Mouse (Mus musculus) spleen, postnatal 36 days (tissue): Measurements from ENCODE around the gene Usp37.

Experiments
- DNase-seq, 2 experiments: peaks; one replicate each; pipeline ENCODE4 v3.0.0; 2022; ENCODE audit warnings: low spot score in 2 of 2, mixed read lengths in 1 of 2

Gene Usp37

DNA sequence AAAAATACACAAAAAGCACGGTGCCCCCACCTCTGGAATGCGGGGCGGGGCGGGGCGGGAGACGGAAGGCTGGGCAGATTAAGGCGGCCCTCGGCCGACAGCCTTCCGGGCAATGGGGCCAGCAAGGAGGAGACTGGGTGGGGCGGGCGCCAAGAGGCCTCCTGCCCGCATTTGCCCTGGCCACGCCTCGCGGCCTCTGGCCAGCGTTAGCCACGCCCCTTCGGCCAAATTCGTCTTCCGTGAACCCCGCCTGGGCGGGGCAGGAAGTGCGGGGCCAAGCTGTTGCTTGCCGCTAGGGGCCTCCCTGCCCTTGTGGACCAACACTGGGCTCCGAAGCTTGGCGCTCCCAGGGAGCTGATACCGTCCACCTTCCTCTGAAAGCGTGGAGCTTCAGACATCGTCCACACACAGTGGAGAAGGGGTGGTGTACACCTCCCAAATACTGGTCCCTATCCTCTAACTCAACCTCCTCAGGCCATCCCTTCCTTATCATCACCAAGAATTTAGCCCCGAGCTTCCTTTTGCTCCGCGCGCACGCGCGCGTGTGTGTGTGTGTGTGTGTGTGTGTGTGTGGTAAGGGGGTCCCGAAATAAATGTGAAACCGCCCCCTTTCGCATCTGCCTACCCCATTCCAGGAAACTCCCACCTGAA, 146.7 kb downstream of the Usp37 start:
- DNase-seq: peak; percentile 98

DNA sequence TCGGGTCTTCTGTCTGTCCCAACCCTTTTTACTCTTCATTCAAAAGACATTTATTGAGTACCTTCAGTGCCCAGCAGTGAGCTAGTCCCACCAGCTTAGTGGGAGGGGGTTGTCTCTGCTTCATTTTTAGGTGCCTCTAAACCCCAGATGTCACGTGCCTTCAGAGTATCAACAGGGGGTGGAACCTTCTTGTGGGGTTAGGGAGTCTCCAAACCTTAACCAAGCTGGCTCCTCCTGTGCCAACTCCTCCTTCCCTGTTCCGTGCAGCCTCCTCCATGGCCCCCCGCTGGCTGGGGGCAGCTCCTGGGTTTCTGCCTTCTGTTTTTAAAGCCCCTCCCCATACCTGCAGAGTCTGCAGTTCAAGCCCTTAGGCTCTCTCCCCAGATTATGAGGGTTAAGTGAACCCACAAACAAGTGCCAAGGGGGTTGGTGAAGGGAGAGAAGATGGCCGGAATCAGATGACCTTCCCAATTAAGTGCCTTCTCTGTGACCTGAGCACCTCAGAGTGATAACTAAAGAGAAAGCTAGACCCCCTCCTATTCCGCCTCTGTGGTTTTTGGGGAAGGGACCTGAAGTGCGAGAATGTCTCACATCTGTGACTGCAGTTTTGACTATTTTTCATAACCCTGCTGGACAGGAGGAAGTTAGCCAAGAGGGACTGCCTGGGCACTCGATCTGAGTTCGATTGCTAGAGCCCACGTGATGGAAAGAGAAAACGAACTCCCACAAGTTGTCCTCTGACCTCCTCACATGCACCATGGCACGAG, 147.4 kb downstream of the Usp37 start:
- DNase-seq: peak in 1 of 2 experiments; percentile 39

DNA sequence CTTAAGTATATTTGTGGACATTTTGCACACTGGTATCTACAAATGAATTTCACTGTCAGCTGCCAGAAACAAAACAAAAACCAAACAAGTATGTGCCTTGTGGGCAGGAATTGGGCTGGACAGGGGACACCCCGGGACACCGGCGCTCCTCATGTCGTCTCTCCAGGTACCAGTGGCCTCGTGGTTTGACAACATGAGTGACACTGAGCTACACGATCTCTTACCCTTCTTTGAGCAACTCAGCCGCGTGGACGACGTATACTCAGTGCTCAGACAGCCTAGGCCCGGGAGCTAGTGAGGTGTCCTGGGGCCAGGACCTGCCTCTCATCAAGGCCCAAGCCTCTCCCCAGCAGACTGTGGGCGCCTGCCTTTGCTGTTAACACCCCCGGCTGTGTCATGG, 148.8 kb downstream of the Usp37 start:
- no peak for DNase-seq

DNA sequence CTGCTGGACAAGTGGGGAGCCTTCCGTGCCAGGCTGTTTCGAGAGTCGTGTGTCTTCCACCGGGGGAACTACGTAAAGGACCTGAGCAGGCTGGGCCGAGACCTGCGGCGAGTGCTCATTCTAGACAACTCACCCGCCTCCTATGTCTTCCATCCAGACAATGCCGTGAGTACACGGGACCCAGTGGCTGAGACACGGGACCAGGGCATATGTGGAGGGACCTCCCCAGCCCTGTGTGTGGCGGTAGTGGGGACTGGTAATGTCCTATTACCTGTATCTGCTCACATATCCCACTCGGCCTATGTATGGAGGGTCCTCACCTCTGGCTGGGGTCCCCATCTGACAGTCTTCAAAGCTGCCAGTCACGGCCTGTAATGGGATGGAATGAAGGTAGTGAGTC, 149.2 kb downstream of the Usp37 start:
- no peak for DNase-seq

GRCm38 (mm10) chr1:74394311-74394710, 149.8 kb downstream of the Usp37 start:
- DNase-seq: no peak

GRCm38 (mm10) chr1:74393697-74394096, 150.4 kb downstream of the Usp37 start:
- DNase-seq: no peak

- DNase-seq: no peak
Measured at GRCm38 (mm10) chr1:74393010-74393409, 151.1 kb downstream of the Usp37 start.

GRCm38 (mm10) chr1:74392446-74392994, 151.6 kb downstream of the Usp37 start:
- no peak for DNase-seq

DNA sequence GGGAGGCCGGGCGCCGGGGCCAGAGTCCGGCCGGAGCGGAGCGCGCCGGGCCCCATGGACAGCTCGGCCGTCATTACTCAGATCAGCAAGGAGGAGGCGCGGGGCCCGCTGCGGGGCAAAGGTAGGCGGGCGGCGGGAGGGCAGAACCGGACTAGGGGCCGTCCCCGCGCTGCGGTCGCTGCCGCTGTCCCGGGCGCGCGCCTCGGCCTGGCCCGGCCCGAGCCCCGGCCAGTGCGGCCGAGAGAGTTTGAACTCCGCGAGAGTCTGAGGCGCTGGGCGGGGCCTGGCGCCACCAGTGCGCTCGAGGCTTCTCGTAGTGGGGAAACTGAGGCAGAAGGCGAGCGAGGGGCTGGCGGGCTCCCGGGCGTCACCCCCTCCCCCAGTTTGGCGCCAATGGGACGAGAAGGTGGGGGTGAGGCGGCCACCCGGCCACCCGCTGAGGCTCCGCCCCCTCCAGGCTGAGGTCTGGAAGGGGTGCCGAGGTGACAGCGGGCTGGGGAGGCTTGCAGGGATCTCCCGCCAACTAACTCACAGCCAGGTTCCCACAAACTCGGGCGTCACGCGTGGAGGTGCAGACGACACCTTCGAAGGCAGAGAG, 152.1 kb downstream of the Usp37 start:
- DNase-seq: peak; percentile 73 to 81

GRCm38 (mm10) chr1:74390924-74391748, 152.9 kb downstream of the Usp37 start, which contains the start of gene Ctdsp1:
Ctdsp1 (plus strand) TSS chr1:74391509.
- peak; percentile 95 to 96 for DNase-seq

- DNase-seq: peak; percentile 70 to 82
Measured at GRCm38 (mm10) chr1:74390287-74390906, 153.7 kb downstream of the Usp37 start.

DNA sequence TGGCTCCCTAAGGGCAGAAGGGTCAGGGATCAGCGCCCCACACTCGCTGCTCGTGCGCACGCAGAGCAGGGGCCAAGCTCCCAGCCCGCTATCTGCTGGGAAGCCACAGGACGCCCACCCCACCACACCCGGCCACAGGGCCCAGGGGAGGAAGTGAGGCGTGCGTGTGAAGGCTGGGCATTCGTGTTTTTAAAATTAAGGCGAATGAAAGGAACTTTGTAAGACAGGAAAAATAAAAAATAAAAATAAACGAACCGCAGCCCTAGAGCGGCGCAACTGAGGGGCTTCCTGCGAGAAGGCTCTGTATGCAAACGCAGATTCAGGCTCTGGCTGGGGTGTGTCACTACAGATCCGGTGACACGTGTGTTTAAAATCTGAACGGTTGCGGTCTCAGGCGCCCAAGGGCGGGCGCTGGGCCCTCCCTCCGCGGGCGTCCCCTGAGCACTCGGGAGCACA, 154.2 kb downstream of the Usp37 start:
- DNase-seq: peak; percentile 82 to 85

DNA sequence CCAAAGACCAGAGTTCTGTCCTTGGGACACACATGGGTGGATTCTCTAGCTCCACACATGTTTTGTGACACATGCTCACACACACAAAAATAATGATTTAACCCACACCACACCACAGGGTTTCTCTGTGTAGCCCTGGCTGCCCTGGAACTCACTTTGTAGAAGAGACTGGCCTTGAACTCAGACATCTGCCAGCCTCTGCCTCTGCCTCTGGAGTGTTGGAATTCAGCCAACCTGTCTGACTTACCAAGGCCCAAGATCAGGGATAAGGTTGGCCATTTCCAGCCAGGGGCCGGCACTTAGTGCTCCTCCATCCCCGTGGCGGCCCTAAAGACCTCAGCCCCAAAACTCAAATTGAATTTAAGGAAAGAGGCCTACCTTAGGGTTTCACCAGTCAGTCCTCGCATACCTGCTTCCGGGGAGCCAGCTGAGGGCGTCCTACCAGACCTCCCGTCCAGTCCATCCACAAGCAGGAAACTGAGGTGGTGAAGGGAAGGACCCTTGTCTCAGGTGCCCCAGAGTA, 155.6 kb downstream of the Usp37 start:
- no peak for DNase-seq

GRCm38 (mm10) chr1:74387386-74387988, 156.6 kb downstream of the Usp37 start:
- no peak for DNase-seq

DNA sequence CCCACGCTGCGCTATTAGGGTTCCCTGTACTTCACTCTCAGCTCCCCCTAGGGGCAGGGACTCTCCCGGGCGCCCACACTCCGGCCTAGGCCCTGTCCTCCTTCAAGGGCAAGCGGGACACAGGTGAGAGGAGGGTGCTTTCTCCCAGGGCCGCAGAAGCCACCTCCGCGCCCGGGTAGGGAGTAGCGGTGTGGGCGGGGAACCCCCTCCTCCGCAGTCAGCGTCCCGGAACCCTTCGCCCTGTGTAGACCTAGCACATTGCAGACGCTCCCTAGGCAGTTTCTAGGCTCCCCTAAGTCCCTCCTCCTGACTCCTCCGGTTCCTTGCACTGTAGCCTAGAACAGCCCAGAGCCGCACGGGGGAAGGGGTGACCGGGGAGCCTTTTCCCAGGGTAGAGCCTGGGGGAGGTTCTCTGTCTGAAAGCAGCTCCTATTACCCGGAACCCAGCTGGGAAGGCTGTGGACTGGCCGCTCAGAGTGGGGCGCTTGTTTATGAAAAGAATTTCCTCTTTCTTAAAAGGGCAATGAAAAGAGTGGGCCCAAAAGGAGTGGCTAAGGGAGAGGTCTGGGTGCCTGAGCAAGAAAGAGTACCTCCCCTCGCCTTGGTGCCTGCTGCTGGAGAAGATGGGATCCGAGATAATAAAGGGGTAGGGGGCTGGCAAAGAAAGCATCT, 157.2 kb downstream of the Usp37 start:
- peak; percentile 91 for DNase-seq

DNA sequence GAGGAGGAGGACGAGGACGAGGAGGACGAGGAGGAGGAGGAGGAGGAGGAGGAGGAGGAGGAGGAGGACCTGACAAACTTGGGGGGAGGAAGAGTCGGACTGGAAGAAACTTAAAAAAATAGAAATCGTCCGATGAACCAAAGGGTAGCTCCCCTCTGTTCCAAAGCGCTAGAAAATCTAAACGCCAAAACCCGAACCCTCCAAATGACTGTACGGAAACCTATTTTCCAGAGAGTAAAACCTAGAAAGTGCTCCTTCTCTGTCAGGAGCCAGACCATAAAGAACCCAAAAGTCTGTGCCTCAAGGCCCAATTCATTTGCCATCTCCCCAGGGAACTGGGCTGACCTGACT, 157.7 kb downstream of the Usp37 start:
- no peak for DNase-seq

GRCm38 (mm10) chr1:74385531-74385930, 158.6 kb downstream of the Usp37 start:
- DNase-seq: no peak
